Comparison of ENCODE assay signal across 9 mouse cellular contexts in the genomic region with DNA sequence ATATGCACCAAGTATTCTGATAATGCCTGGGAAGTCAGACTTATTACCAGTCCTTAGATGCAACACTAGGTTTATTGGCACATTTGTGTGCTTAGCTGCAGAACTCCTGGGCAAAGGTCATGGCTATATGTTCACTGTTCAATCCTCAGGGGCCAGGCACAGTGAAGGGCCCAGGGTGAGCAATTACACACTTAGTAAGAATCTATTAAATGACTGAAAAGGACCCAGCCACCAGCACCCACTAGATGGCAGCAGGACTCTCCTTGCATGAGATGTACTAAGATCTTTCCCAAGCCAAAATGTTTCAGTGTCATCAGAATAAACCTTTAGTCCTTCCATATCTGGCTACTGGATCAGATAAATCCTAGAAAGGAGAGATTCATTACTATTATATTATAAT. TPM values are rescaled to one million over a fixed set of nuclear protein-coding genes. Genes with fewer than 3 reads are reported as not detected.
DNase-seq lines count a peak whose midpoint lies in the region; ATAC-seq and TF ChIP-seq lines count a peak whose summit lies in the region.
"Had no signal": no experiment of that assay in that cellular context is flagged by ENCODE, and none has a peak within 500 bp of the region (broad histone marks: within the 10 kb centered on the region; RNA-seq: fewer than 3 reads in every experiment).

No protein-coding gene starts in this region.

- H3K4me1 ChIP-seq in E14TG2a.4 (replicated peaks; ENCODE audit: low read depth, low read length) = no peaks in the 10 kb centered on the region
- H3K4me1 ChIP-seq in embryonic facial prominence, embryonic 10.5 days = no peaks in the 10 kb centered on the region
- H3K4me1 ChIP-seq in hindbrain, embryonic 11.5 days (replicated peaks; ENCODE audit: control insufficient read depth, insufficient read depth, low read length) = no peaks in the 10 kb centered on the region
- no peaks in the 10 kb centered on the region for H3K4me1 ChIP-seq in midbrain, embryonic 12.5 days

- no peaks in the 10 kb centered on the region for H3K36me3 ChIP-seq in E14TG2a.4 (ENCODE audit: insufficient read depth, low read length)
- H3K36me3 ChIP-seq in embryonic facial prominence, embryonic 10.5 days (replicated peaks) = no peaks in the 10 kb centered on the region
- H3K36me3 ChIP-seq in hindbrain, embryonic 11.5 days (ENCODE audit: control insufficient read depth, insufficient read depth, low read length) = no peaks in the 10 kb centered on the region
- no peaks in the 10 kb centered on the region for H3K36me3 ChIP-seq in midbrain, embryonic 12.5 days

- peak; percentile 59 for DNase-seq in ZHBTc4 (ENCODE audit: low read depth, low spot score)
- peak; percentile 36 for DNase-seq in embryonic facial prominence, embryonic 10.5 days (ENCODE audit: low spot score)
- DNase-seq in hindbrain, embryonic 11.5 days (ENCODE audit: low spot score) = peak; percentile 38
- DNase-seq in layer of hippocampus, adult 9-11 months = peak; percentile 51
- peak; percentile 33 for DNase-seq in telencephalon, adult 2 months (ENCODE audit: low read depth, low spot score)
- DNase-seq in thymus, postnatal 36 days = no peak

- H3K9me3 ChIP-seq in E14TG2a.4 (ENCODE audit: low read length) = peaks cover 17% of the 10 kb centered on the region
- no peaks in the 10 kb centered on the region for H3K9me3 ChIP-seq in embryonic facial prominence, embryonic 10.5 days
- no peaks in the 10 kb centered on the region for H3K9me3 ChIP-seq in hindbrain, embryonic 11.5 days (ENCODE audit: control insufficient read depth, low read length)
- no peaks in the 10 kb centered on the region for H3K9me3 ChIP-seq in midbrain, embryonic 12.5 days

- H3K27ac ChIP-seq in embryonic facial prominence, embryonic 10.5 days (replicated peaks) = no peak overlapping the region
- no peak overlapping the region for H3K27ac ChIP-seq in hindbrain, embryonic 11.5 days (ENCODE audit: low read depth, low read length)
- no peak overlapping the region for H3K27ac ChIP-seq in midbrain, embryonic 12.5 days (replicated peaks)
- H3K27ac ChIP-seq: macrophage had no signal

- H3K9ac ChIP-seq in hindbrain, embryonic 11.5 days (ENCODE audit: low read depth, low read length) = no peak overlapping the region
- no peak overlapping the region for H3K9ac ChIP-seq in midbrain, embryonic 12.5 days (replicated peaks)

- peak; percentile 44 for TF ChIP-seq CTCF in E14TG2a.4 (conservative IDR thresholded peaks at IDR 0.05; ENCODE audit: low read length)

- ATAC-seq in hindbrain, embryonic 11.5 days (ENCODE audit: low FRiP score) = peak; percentile 66; the same call in 1 of the 2 replicates
- ATAC-seq in midbrain, embryonic 12.5 days (ENCODE audit: low FRiP score, low read depth) = peak; percentile 56

- no peak overlapping the region for H3K4me3 ChIP-seq in E14TG2a.4 (replicated peaks; ENCODE audit: low read length)
- no peak overlapping the region for H3K4me3 ChIP-seq in embryonic facial prominence, embryonic 10.5 days
- no peak overlapping the region for H3K4me3 ChIP-seq in hindbrain, embryonic 11.5 days (ENCODE audit: low read depth, low read length)
- no peak overlapping the region for H3K4me3 ChIP-seq in midbrain, embryonic 12.5 days

- H3K27me3 ChIP-seq in E14TG2a.4 (ENCODE audit: insufficient read depth, low read length) = no peaks in the 10 kb centered on the region
- H3K27me3 ChIP-seq in embryonic facial prominence, embryonic 10.5 days (replicated peaks; ENCODE audit: low read depth, poor library complexity, severe bottlenecking) = no peaks in the 10 kb centered on the region
- H3K27me3 ChIP-seq in hindbrain, embryonic 11.5 days (ENCODE audit: control insufficient read depth, insufficient read depth, low read length) = no peaks in the 10 kb centered on the region
- H3K27me3 ChIP-seq in midbrain, embryonic 12.5 days = no peaks in the 10 kb centered on the region

- H3K4me2 ChIP-seq in hindbrain, embryonic 11.5 days (replicated peaks; ENCODE audit: low read depth, low read length) = no peak overlapping the region
- no peak overlapping the region for H3K4me2 ChIP-seq in midbrain, embryonic 12.5 days (replicated peaks)

RNA-seq across cellular contexts. Expression of a gene that starts 37.4 kb away (rescaled TPM):
- polyA plus RNA-seq in embryonic facial prominence, embryonic 10.5 days (2016; fragmentation: Nextera tagmentation; extraction: Ambion mirVana) = not detected in 2 replicates
- not detected in 2 replicates for polyA plus RNA-seq in hindbrain, embryonic 11.5 days (2014; fragmentation: Nextera tagmentation; extraction: Ambion mirVana)
- not detected in 2 replicates for polyA plus RNA-seq in midbrain, embryonic 12.5 days (2016; fragmentation: Nextera tagmentation; extraction: Ambion mirVana)
- polyA plus RNA-seq: macrophage had no signal

Comparison
In these comparisons a context has a peak if more than half of its experiments do, and no peak if none do; other contexts are left out.
1. DNase-seq: peak in ZHBTc4 (single experiment), embryonic facial prominence, embryonic 10.5 days (single experiment), hindbrain, embryonic 11.5 days (single experiment), layer of hippocampus, adult 9-11 months (single experiment) and telencephalon, adult 2 months (single experiment); none in thymus, postnatal 36 days (0 of 2).